Mouse (Mus musculus) CD4-positive naive resting alpha-beta T cell, adult 57 days (primary cell): ENCODE results near the gene Ccdc85b. TPM values are rescaled to one million over a fixed set of nuclear protein-coding genes. Genes with fewer than 3 reads are reported as not detected.

ENCODE experiments used
- total RNA-seq: library from RNA; stranded (reverse); gene quantifications from one replicate; pipeline ENCODE4 v1.2.4, GENCODE M21; 2023

The Ccdc85b gene
- total RNA-seq = 7.5 TPM

DNA sequence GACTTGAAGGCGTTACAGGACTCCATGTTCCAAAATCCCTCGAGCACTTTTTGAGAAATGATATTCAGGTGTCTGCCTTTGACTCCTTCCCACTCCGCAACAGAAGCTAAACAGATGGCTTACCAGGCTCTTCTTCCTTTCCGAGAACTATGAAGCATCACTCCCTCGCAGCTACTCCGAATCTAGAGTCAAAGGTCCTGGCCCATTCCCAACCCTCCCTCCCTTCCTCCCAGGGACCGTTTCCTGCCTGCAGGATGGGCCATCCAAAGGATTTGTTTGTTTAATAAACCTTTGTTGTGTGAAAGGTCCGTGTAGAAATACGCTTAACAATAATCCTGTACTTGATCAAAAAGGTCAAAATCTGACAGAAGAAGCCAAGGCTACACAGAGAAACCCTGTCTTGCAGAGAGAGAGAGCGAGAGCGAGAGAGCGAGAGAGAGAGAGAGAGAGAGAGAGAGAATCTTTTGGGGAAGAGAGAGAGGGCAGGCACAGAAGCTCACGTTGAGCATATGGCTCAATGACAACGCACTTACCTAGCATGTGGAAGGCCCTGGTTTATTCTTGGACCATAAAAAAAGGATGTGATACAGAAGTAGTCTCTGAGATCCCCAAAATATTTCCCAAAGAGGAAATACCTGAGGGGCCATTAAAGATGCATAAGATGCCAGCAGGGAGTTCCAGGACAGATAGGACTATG is at the start of gene Ccdc85b:
TSS of gene Ccdc85b (minus strand) at position 149 of the 697 bp plus-strand sequence.

DNA sequence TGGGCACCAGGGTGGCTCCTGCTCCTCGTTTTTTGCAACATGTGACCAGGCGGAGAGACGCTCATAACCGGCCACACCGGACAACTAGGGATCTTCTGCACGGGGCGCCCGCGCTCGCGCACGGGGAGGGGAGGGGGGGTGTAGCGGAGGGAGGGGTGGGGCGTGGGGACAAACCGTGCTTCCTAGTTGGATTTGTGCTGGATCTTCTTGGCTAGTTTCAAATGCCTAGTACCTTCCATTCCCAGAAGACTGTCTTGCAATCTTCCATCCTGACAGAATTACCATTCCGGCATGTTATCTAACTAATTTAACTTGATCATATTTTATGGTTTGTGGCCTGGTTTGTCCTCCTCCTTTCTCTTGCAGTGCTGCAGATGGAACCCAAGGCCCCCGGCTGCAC is 46.0 kb upstream of the Ccdc85b start, which contains the start of gene 1700020D05Rik:
TSS of gene 1700020D05Rik (minus strand) at position 101 of the 400 bp plus-strand sequence.

DNA sequence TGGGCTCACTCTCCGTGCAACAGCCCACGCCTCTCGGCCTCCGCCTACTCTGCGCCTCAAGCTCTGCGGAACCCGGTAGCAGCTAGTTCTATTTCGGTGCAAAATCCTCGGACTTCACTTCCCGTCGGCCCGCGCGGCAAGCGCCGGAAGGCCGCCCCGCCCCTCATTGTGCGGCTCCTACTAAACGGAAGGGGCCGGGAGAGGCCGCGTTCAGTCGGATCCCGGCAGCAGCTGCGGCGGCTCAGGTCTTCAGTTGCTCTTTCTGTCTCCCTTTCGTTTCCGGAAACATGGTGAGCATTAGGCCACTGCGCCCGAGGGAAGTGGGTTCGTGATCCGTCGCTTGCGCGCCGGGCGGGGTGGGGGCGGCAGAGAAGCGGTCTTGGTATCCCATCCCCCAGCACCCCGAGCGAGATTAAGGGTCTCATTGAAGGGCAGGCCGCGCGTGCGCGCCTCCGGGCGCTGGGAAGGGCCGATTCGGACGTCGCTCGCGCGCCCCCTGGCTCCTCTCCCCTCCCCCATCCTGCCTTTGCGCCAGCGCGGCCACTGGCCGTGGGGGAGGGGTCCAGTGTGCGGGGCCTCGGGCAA is 32.7 kb upstream of the Ccdc85b start, which contains the start of gene Cfl1:
TSS of gene Cfl1 (plus strand) at position 143 of the 585 bp plus-strand sequence.

DNA sequence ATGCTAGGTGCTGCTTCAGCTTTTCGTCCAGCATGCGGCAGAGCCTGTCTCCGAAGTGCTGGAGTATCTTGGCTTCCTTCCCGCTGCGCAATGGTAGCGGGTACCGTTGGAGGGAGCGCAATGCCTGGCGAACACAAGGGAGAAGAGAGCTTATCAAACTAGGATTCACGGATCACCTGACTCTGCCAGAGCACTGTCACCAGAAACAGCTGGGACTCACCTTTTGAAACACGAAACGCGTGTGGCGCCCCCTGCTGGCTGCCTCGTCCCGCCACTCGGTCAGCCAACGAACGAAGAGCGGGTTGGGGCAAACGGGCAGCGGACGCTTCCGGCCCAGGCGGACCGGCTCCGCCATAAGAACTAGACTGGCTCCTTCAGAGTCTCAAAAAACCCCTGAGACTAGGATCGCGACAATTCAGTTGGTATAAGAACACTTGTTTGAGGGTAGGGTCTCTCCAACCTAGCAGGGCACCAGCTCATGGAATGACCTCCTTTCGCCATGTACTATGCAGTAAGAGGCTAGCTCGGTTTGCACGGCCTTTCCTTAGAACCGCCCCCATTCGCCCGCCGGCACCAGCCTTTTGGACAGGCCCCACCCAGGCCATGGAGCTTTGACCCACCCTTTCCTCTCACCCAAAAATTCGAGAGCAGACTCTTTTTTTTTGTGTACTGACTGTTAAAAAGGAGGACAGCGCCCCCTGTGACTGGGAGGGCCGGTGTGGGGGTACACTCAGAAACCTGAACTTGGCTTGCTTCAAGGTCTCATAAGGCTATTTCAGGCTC is 30.3 kb upstream of the Ccdc85b start, which contains the start of gene Mus81:
TSS of gene Mus81 (minus strand) at position 635 of the 783 bp plus-strand sequence.

DNA sequence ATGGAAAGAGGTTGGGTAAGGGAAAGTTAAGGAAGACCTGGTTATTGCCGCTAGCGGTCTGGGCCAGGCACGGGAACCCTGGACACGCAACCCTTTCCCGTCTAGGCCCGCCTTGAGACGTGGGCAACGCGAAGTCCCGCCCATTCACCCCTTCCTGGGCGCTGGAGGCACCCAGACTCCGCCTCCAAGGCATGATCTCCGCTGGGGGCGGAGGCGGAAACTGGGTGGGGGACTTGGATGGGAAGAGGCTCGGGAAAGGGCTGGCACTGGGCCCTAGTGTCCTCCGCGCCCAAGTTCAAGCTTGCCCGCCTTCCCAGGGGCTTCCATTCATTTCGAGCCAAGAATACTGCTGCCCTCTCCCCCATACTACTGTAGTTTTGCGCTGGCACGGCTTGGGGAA is 16.0 kb upstream of the Ccdc85b start, which contains the start of gene Efemp2:
TSS of gene Efemp2 (plus strand) at position 235 of the 400 bp plus-strand sequence.

DNA sequence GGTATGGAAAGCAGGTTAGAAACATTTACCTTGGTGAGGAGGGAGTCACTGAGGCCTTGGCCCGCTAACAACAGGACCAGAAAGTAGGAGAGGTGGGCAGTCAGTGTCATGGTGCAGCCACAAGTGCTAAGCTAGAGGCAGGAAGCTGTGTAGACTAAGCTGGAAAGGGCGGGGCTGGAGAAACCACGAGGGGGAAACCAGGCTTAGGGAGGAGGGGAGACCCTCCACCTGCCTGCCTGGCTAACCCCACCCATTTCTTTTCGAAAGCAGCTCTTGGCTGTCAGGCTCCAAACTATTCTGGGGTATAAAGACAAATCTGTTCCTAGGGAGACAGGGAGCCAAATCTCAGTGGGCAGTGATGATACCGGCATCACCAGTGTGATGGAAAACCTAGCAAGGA is 10.7 kb upstream of the Ccdc85b start, which contains the start of gene Ctsw:
TSS of gene Ctsw (minus strand) at position 134 of the 400 bp plus-strand sequence.

DNA sequence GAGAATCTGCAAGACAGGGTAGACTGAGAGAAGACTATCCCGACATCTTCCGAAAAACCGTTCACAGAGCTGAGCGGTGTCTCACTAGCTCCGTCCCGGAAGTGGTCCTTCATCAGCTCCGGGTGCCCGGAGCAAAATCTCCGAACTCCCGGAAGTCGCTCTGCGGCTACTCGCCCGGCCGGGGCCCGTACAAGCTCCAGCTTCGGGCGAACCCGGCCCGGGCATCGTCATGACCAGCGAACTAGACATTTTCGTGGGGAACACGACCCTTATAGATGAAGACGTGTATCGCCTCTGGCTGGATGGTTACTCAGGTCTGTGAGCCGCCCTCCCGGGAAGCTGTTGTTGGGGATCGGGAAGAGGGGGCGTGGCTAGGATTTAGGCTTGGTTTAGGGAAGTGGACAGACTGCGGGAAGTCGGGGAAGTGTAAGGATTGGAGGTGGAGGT is 2.8 kb upstream of the Ccdc85b start, which contains the start of gene Fibp:
TSS of gene Fibp (plus strand) at position 151 of the 447 bp plus-strand sequence.

DNA sequence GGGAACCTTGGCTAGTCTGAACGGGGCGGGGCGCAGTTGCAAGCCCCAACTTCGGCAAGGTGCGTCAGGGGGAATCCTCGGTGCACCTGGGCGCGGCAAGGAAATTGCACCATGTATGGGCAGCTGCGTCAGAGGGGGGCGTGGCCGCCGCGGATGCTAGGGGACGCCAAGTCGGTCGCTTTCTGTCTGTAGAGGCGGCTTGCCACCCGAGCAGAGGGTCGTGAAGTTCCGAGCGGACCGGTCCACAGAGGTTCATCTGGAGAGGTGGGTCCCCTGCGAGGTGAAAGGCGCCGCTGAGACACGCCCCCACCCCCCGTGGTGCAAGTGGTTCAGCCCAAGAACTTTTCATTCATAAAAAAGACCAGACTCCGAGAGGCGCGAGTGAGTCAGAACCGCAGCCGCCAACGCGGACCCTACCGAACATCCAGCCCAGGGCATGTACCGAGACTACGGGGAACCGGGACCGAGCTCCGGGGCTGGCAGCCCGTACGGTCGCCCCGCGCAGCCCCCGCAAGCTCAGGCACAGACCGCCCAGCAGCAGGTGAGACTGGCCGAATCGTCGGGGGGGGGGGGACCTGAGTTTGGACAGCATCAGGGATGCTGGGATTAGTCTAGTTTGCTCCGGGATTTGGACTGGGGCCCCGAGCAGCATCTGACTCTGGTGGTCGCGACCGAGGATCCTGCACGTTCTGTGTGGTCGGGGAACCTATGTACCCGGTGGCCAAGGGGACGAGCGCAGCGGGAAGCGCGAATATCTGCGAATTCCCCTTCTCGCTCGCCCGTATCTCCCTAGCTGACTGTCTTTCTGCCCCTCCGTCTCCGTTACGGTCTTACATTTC is 10.0 kb downstream of the Ccdc85b start, which contains the start of gene Fosl1:
TSS of gene Fosl1 (plus strand) at position 33 of the 839 bp plus-strand sequence.

DNA sequence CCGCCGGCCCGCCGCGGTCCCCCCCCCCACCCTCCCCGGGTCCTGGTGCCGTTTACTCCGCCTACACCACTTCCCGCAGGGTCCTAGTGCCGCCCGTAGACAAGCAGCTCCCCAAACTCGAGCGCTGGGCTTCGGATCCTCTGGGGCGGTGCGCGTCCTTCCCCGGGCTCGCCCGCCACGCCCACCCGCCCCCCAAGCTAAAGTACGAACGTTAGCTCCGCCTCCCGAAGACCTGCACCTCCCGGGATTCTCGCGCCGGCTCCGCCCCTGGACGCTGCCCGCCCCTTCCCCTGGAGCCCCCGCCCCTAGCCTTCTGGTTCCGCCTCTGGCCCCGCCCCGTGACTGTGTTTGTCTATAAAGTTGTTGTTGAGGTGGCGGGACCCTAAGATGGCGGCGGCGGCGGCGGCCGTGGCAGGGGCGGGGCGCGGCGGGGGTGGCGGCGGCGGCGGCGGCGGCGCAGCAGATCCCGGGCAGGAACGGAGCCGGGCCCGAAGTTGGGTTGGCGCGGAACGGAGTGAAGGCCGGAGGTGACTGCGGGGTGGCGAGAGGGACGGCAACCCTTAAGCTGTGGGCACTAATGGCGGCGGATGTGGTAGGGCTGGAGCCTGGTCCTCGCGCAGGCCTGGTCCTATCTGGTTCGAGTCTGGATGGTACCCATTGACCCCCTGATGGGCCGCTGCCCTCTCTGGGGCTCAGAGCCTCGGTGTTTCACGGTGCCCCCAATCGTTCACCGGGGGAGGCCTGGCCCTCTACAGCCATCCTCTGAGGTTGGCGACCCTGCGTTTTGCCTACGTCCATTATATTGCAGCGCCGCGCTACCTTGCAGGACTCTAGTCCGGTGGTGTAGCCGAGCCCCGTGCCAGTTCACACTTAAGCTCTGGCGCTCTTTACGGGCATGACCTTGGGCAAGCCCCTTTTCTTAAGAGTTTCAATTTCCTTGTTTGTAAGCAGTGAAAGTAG is 32.6 kb downstream of the Ccdc85b start, which contains the start of the genes Drap1 and AI837181:
TSS of gene Drap1 (minus strand) at position 198 of the 960 bp plus-strand sequence.
TSS of gene AI837181 (plus strand) at position 363 of the 960 bp plus-strand sequence.

Other genes with a start within 250 kb of the Ccdc85b start
- gene Pacs1, start 184.8 kb downstream of the Ccdc85b start, total RNA-seq = 132 TPM
- gene Sf3b2, start 162.4 kb downstream of the Ccdc85b start, total RNA-seq = 247 TPM
- not detected for gene Gal3st3, start 159.6 kb downstream of the Ccdc85b start, total RNA-seq
- not detected for gene Catsper1, start 122.2 kb downstream of the Ccdc85b start, total RNA-seq
- gene Cst6, start 108.3 kb downstream of the Ccdc85b start, total RNA-seq = not detected
- gene Eif1ad, start 91.2 kb downstream of the Ccdc85b start, total RNA-seq = 41.9 TPM
- gene Banf1, start 90.7 kb downstream of the Ccdc85b start, total RNA-seq = 106 TPM
- 200 TPM for gene Sart1, start 69.2 kb downstream of the Ccdc85b start, total RNA-seq
- 1.4 TPM for gene Tsga10ip, start 55.4 kb downstream of the Ccdc85b start, total RNA-seq
- 174 TPM for gene Drap1, start 32.9 kb downstream of the Ccdc85b start, total RNA-seq
- 61.4 TPM for gene AI837181, start 32.8 kb downstream of the Ccdc85b start, total RNA-seq
- 0.71 TPM for gene Fosl1, start 10.3 kb downstream of the Ccdc85b start, total RNA-seq
- gene Fibp, start 2.7 kb upstream of the Ccdc85b start, total RNA-seq = 76.3 TPM
- gene Ctsw, start 10.6 kb upstream of the Ccdc85b start, total RNA-seq = 54.6 TPM
- 1.6 TPM for gene Efemp2, start 16.1 kb upstream of the Ccdc85b start, total RNA-seq
- 47.9 TPM for gene Mus81, start 30.5 kb upstream of the Ccdc85b start, total RNA-seq
- gene Cfl1, start 32.6 kb upstream of the Ccdc85b start, total RNA-seq = 1,409 TPM
- gene 1700020D05Rik, start 45.9 kb upstream of the Ccdc85b start, total RNA-seq = 1.4 TPM
- 6.6 TPM for gene Snx32, start 52.6 kb upstream of the Ccdc85b start, total RNA-seq
- not detected for gene Ovol1, start 102.8 kb upstream of the Ccdc85b start, total RNA-seq
- 24.4 TPM for gene Ap5b1, start 110.1 kb upstream of the Ccdc85b start, total RNA-seq
- gene Rnaseh2c, start 144.0 kb upstream of the Ccdc85b start, total RNA-seq = 97.8 TPM
- 120 TPM for gene Kat5, start 152.3 kb upstream of the Ccdc85b start, total RNA-seq
- gene Rela, start 179.6 kb upstream of the Ccdc85b start, total RNA-seq = 154 TPM
- gene Sipa1, start 205.8 kb upstream of the Ccdc85b start, total RNA-seq = 202 TPM
- 51.2 TPM for gene Map3k11, start 230.8 kb upstream of the Ccdc85b start, total RNA-seq
- gene Pcnx3, start 231.0 kb upstream of the Ccdc85b start, total RNA-seq = 191 TPM
- not detected for gene Kcnk7, start 246.5 kb upstream of the Ccdc85b start, total RNA-seq